Mouse (Mus musculus): ENCODE results near the gene Lca5l. TPM values are rescaled to one million over a fixed set of nuclear protein-coding genes. Genes with fewer than 3 reads are reported as not detected.

Lca5l gene
- total RNA-seq (2021): 1 to 10 TPM; 1.2 to 1.5 TPM
- long read RNA-seq, experiment 1, partial matches to known transcripts: 0 of 1 reads
- long read RNA-seq, experiment 1, other reads (novel, unspliced or antisense): 1 of 1 reads
- long read RNA-seq, experiment 2, partial matches to known transcripts: 0 of 6 reads
- long read RNA-seq, experiment 2, other reads (novel, unspliced or antisense): 6 of 6 reads

- DNase-seq: peak; percentile 100
Measured at GRCm38 (mm10) chr16:96191531-96192506, at the start of gene Lca5l. TSS of gene Lca5l (minus strand) at chr16:96192271.

- DNase-seq: no peak
Measured at GRCm38 (mm10) chr16:96235366-96235970, 43.4 kb upstream of the Lca5l start, which contains the start of gene B3galt5. TSS of gene B3galt5 (plus strand) at chr16:96235801.

- DNase-seq: no peak
Measured at GRCm38 (mm10) chr16:96233996-96234395, 41.9 kb upstream of the Lca5l start.

GRCm38 (mm10) chr16:96231974-96232373 lies 39.9 kb upstream of the Lca5l start:
- no peak for DNase-seq

GRCm38 (mm10) chr16:96231251-96231650 lies 39.2 kb upstream of the Lca5l start:
- DNase-seq: no peak

- DNase-seq: peak; percentile 69
Measured at GRCm38 (mm10) chr16:96230411-96230810, 38.3 kb upstream of the Lca5l start.

GRCm38 (mm10) chr16:96229044-96229555 lies 37.0 kb upstream of the Lca5l start:
- no peak for DNase-seq

- DNase-seq: peak; percentile 12
Measured at GRCm38 (mm10) chr16:96228438-96228837, 36.4 kb upstream of the Lca5l start.

GRCm38 (mm10) chr16:96222452-96222851 lies 30.4 kb upstream of the Lca5l start:
- DNase-seq: no peak

- no peak for DNase-seq
Measured at GRCm38 (mm10) chr16:96221959-96222358, 29.9 kb upstream of the Lca5l start.

GRCm38 (mm10) chr16:96221491-96221890 lies 29.4 kb upstream of the Lca5l start:
- DNase-seq: peak; percentile 54

GRCm38 (mm10) chr16:96213027-96213426 lies 21.0 kb upstream of the Lca5l start:
- no peak for DNase-seq

- DNase-seq: no peak
Measured at GRCm38 (mm10) chr16:96210856-96211255, 18.8 kb upstream of the Lca5l start.

- no peak for DNase-seq
Measured at GRCm38 (mm10) chr16:96209789-96210188, 17.7 kb upstream of the Lca5l start.

GRCm38 (mm10) chr16:96201485-96202232 lies 9.6 kb upstream of the Lca5l start:
- peak; percentile 48 for DNase-seq

- DNase-seq: no peak
Measured at GRCm38 (mm10) chr16:96200702-96201028, 8.6 kb upstream of the Lca5l start.

- DNase-seq: peak; percentile 88
Measured at GRCm38 (mm10) chr16:96199913-96200701, 8.0 kb upstream of the Lca5l start, which contains the start of gene Sh3bgr. TSS of gene Sh3bgr (plus strand) at chr16:96200450.

- DNase-seq: no peak
Measured at GRCm38 (mm10) chr16:96187619-96188018, 4.5 kb downstream of the Lca5l start.

- no peak for DNase-seq
Measured at GRCm38 (mm10) chr16:96179156-96179555, 12.9 kb downstream of the Lca5l start.

- no peak for DNase-seq
Measured at GRCm38 (mm10) chr16:96175399-96175798, 16.7 kb downstream of the Lca5l start.

- DNase-seq: no peak
Measured at GRCm38 (mm10) chr16:96173648-96174047, 18.4 kb downstream of the Lca5l start.

Measured in gastrocnemius, postnatal 10 days (tissue).